Mouse (Mus musculus) embryonic facial prominence, embryonic 10.5 days (tissue): ENCODE measurements around the gene BC049352. TPM values are rescaled to one million over a fixed set of nuclear protein-coding genes. Genes with fewer than 3 reads are reported as not detected.

Experiments used
- DNase-seq: peaks from one replicate; pipeline ENCODE4 v3.0.0-alpha.2; 2017; ENCODE audit warnings: low spot score
- H3K27ac ChIP-seq: fragments of 300-500 bp; sonication (generic); replicated peaks from 2 replicates; pipeline ENCODE4 v1.5.1; 2016; ENCODE audit warnings: mild to moderate bottlenecking
- H3K27me3 ChIP-seq: fragments of 300-500 bp; sonication (generic); replicated peaks from 2 replicates; pipeline ENCODE4 v1.6.1; 2016; ENCODE audit warnings: low read depth, mild to moderate bottlenecking; ENCODE audit not compliant: poor library complexity, severe bottlenecking
- H3K36me3 ChIP-seq: fragments of 300-500 bp; sonication (generic); replicated peaks from 2 replicates; pipeline ENCODE4 v1.6.1; 2016; ENCODE audit warnings: mild to moderate bottlenecking, moderate library complexity
- H3K4me1 ChIP-seq: fragments of 300-500 bp; sonication (generic); 2 replicates; pipeline ENCODE4 v1.6.1; 2016
- H3K4me3 ChIP-seq: fragments of 300-500 bp; sonication (generic); 2 replicates; pipeline ENCODE4 v1.5.1; 2016; ENCODE audit warnings: mild to moderate bottlenecking, moderate library complexity
- H3K9me3 ChIP-seq: fragments of 300-500 bp; sonication (generic); 2 replicates; pipeline ENCODE4 v1.6.1; 2016; ENCODE audit warnings: mild to moderate bottlenecking
- WGBS: fragments of 180-500 bp; shearing (Covaris S2); methylation state at CpG from one replicate; pipeline ENCODE4 v1.1.7; 2016; 5-methylcytosine and 5-hydroxymethylcytosine counted together
- polyA plus RNA-seq: library from polyadenylated mRNA; unstranded; fragments of >200 nt; fragmentation: Nextera tagmentation; extraction: Ambion mirVana; gene quantifications from 2 replicates; pipeline ENCODE4 v1.2.1, GENCODE M21; 2016

The BC049352 gene
- polyA plus RNA-seq, 1 experiment from 2014 or later: not detected

DNA sequence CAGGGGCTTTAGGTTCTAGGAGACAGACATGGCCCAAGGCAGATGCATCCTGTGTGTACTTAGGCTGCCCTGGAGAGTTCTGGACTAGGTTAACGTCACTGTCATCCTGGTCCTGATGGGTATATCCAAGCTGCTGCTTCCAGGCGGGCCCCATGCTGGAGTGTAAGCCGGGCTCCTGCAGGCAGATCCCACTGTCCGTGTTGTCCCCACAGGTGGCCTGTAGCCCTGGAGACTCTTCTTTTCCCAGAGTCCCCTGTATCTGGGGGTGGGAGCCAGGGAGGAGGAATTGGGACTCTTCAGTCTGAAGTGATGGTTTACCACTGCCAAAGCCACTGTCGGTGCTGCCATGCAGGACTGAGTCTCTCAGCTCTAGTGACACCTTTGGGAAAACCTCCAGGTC, 74.2 kb downstream of the BC049352 start:
- Histone ChIP-seq H3K9me3 (no peaks in the 10 kb centered on the region), H3K4me1 (peaks cover 6% of the 10 kb centered on the region; the same call in 1 of the 2 replicates), H3K27ac (no peak overlapping the region), H3K36me3 (no peaks in the 10 kb centered on the region), H3K27me3 (no peaks in the 10 kb centered on the region), H3K4me3 (no peak overlapping the region)
- no peak for DNase-seq
- WGBS: 88% methylated on average over 5 of the region's 5 CpGs

DNA sequence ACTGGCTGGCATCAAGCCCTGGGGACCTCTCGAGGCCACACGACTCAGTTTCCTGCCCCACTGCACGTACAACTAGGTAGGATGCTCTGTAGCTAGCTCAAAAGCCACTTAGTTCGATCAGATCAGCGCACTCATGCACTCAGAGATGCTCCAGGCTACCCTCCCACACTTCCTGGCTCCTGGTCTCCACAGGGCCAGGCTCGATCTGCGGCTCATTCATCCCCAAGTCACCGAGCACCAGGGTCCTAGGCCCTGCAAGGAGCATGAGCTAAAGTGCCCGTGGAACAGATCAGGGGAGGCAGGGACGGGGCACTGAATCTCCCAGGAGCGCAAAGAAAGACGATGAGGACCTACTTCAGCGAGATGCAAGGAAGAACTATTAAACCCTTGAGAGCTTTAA, 77.3 kb downstream of the BC049352 start:
- Histone ChIP-seq H3K36me3 (no peaks in the 10 kb centered on the region), H3K4me3 (no peak overlapping the region), H3K4me1 (peaks cover 4% of the 10 kb centered on the region; the same call in 1 of the 2 replicates), H3K9me3 (no peaks in the 10 kb centered on the region), H3K27me3 (0 out of 2 replicates have a peak, but pooled peaks cover 3% of the 10 kb centered on the region), H3K27ac (no peak overlapping the region)
- no peak for DNase-seq
- WGBS: 81% methylated on average over 13 of the region's 13 CpGs

DNA sequence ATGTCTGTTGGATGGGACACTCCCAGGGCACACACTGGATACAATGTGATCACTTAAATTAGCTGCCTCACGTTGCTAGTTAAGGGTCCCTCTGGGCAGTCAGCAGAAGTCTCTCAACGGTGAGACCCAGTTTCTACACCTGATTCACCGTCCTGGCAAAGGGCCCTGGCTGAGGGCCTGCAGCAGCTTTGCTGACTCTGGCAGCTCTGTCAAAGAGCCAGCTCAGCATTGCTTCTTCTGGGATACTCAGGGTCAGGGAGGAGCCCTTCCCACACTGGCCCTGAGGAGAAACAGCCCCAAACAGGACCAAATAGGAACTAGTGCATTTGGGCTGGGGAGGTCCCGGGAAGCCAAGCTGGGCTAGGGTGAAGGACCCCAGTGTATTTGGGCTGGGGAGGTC, 79.7 kb downstream of the BC049352 start:
- no peak overlapping the region for H3K4me3 ChIP-seq
- 75% methylated on average over 4 of the region's 4 CpGs for WGBS

DNA sequence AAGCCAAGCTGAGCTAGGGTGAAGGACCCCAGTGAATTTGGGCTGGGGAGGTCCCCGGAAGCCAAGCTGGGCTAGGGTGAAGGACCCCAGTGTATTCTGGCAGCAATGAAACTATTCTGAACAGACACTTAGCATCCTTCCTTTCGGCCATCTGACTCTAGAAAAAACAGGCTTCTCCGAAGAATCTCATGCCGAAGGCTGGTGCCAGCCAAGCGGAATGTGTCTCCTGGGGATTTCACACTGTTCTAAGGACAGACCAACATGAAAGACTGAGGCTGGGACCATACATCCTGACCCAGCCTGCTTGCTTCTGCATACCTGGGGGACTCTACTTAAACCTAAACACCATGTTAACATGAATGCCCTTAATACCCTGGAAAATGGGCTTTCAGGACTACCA, 80.1 kb downstream of the BC049352 start:
- 74% methylated on average over 5 of the region's 5 CpGs for WGBS
- no peaks in the 10 kb centered on the region for H3K9me3 ChIP-seq
- no peak for DNase-seq
- peaks cover 18% of the 10 kb centered on the region for H3K27me3 ChIP-seq
- no peak overlapping the region for H3K27ac ChIP-seq
- no peak overlapping the region for H3K4me3 ChIP-seq
- no peaks in the 10 kb centered on the region for H3K4me1 ChIP-seq
- H3K36me3 ChIP-seq: no peaks in the 10 kb centered on the region

More for the DNA sequence above, 79.7 kb downstream of the BC049352 start:
- Histone ChIP-seq H3K9me3 (no peaks in the 10 kb centered on the region), H3K27me3 (peaks cover 14% of the 10 kb centered on the region), H3K4me1 (no peaks in the 10 kb centered on the region), H3K27ac (no peak overlapping the region), H3K36me3 (no peaks in the 10 kb centered on the region)
- no peak for DNase-seq

DNA sequence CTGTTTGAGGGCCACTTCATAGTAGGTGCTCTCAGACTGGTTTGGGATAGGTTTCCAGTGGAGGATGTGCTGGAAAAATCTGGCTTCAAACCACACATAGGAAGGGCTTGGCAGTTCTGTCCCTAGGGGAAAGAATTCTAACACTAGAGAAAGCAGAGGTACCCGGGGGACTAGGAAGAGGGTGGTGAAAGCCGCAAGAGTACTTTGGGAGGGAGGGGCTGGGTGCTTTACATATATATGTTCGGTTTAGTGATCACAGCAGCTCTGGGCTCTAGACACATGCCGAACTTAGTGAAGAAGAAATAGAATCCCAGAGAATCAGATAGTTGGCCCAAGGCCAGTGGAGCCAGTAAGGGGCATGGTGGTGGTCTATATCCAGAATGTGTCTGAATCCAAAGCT, 85.3 kb downstream of the BC049352 start:
- H3K27me3 ChIP-seq: peaks cover 67% of the 10 kb centered on the region
- no peaks in the 10 kb centered on the region for H3K36me3 ChIP-seq
- 91% methylated on average over 4 of the region's 4 CpGs for WGBS
- peaks cover 13% of the 10 kb centered on the region for H3K4me1 ChIP-seq
- no peak overlapping the region for H3K4me3 ChIP-seq
- H3K9me3 ChIP-seq: no peaks in the 10 kb centered on the region
- no peak overlapping the region for H3K27ac ChIP-seq
- no peak for DNase-seq

DNA sequence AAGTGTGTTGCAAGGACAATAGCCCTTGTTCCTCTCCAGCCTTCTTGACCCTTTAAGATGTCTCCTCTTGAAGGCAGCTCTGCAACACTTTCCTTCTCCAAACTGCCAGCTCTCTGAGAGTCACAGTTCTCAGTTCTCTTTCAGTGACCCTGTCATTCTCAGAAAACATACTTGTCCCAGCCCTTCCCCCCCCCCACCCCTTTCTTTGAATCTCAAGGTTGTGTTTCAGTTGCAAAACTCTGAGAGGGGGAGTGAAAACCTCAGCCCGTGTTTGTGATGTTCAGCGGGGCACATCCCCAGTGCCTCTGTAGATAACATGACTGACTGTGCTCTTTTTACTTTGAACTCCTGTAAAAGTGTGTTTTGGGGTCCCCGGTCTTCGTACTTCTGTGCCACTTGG, 86.3 kb downstream of the BC049352 start:
- H3K4me1 ChIP-seq: peaks cover 13% of the 10 kb centered on the region
- H3K27ac ChIP-seq: no peak overlapping the region
- WGBS: 66% methylated on average over 4 of the region's 4 CpGs
- no peak for DNase-seq
- H3K9me3 ChIP-seq: no peaks in the 10 kb centered on the region
- no peaks in the 10 kb centered on the region for H3K36me3 ChIP-seq
- peaks cover 74% of the 10 kb centered on the region for H3K27me3 ChIP-seq
- H3K4me3 ChIP-seq: peak overlapping the region; percentile 51; the same call in 1 of the 2 replicates

DNA sequence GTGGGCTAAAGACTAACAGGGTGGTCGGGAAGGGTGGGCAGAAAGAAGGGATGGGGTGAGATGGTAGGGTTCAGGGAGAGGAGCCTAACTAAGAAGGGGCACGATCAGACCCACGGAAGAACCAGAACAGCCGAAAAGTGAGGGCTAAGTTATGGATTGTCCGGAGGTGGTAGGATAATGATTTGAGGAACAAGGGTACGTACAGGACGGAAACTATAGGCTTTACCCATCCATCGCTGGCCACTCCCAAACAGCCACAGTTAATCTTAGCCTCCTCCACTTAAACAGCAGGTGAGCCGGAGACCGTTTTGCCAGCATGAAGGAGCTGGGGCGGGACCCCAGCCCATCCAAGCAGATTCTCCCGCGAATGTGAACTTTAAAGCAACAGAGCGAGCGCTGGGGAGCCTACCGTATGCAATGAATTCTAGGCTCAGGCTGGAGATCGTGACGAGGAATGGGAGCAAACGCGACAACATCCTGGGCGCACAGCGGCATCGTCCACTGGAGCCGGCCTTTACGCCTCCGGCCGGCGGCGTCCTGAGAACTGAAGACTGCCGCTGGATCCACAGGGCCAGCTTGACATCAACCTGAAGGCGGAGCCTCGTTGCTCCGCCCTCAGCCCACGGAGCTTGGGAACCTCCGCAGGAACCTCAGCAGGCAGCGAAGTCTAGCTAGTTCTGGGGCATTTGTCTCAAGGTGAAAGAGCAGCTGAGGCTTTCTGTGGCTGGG, 87.0 kb downstream of the BC049352 start, which contains the start of gene Il10ra:
TSS of gene Il10ra (minus strand) at position 553 of the 729 bp plus-strand sequence.
- Histone ChIP-seq H3K4me3 (peak within 1 kb of the TSS; percentile 51), H3K27ac (no peak within 1 kb of the TSS), H3K4me1 (peaks cover 13% of the 10 kb centered on the region), H3K9me3 (no peaks in the 10 kb centered on the region), H3K27me3 (peaks cover 74% of the 10 kb centered on the region), H3K36me3 (no peaks in the 10 kb centered on the region)
- WGBS: 6% methylated on average over 36 of the region's 36 CpGs
- peak; percentile 63 for DNase-seq

DNA sequence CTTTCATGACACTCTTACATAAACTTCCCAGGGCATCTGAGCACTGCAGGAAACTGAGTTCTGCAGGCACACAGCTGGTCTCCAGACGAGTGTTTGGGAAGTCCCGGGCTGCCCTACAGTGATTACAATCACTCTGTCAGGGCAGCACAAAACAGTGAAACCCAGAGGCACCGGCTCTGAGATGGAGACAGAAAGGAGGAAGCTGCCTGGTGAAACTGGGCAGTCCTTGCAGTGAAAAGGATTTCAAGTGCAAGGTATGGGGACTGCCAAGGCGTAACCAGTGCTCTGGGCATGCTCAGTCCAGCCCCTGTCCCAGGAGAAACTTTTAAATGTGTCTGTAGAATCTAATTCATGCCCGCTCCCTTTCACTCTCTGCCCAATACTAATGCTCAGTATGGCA, 90.4 kb downstream of the BC049352 start:
- no peaks in the 10 kb centered on the region for H3K36me3 ChIP-seq
- no peaks in the 10 kb centered on the region for H3K9me3 ChIP-seq
- no peak overlapping the region for H3K4me3 ChIP-seq
- no peak for DNase-seq
- H3K4me1 ChIP-seq: peaks cover 13% of the 10 kb centered on the region
- WGBS: 49% methylated on average over 5 of the region's 5 CpGs
- H3K27me3 ChIP-seq: peaks cover 56% of the 10 kb centered on the region
- H3K27ac ChIP-seq: no peak overlapping the region

DNA sequence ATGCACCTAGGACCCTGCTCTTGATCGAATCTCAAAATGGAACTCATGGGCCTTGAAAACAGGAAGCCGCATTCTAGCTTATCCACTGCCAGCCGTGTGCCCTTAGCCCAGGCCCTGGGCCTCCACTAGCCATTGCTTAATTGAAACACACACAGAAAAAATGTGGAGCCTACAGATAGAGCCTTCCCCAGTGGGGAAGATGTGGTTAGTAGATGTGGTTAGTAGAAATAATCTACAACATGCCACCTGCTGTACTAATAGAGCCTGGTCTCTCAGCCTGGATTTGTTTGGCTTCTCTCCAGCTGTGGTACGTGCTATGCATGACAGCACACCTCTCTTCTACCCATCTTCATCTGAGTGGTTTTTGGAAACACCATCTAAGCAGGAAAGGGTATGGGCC, 92.4 kb downstream of the BC049352 start:
- Histone ChIP-seq H3K4me1 (peaks cover 2% of the 10 kb centered on the region), H3K27ac (no peak overlapping the region), H3K27me3 (peaks cover 36% of the 10 kb centered on the region), H3K9me3 (no peaks in the 10 kb centered on the region), H3K4me3 (no peak overlapping the region), H3K36me3 (no peaks in the 10 kb centered on the region)
- WGBS: 88% methylated on average over 4 of the region's 4 CpGs
- DNase-seq: no peak

DNA sequence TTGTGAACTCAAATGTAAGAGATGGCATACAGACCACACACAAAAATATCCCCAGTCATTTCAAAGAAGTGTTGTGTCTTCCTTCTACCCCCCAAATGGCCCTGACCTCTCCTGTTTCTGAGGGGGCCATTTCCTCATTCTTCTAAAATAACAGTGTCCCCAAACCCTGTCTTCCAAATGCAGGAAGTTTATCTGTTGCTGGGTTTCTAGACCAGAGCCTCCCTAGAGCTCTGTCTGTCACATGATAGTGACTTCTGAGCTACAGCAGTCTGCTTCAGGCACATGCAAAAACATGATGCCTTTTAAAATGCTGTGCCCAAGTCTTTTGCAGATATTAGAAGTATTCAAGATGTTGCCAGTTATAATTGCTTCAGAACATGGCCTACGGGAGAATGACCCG, 92.8 kb downstream of the BC049352 start:
- no peak overlapping the region for H3K27ac ChIP-seq
- H3K9me3 ChIP-seq: no peaks in the 10 kb centered on the region
- no peaks in the 10 kb centered on the region for H3K36me3 ChIP-seq
- H3K4me1 ChIP-seq: no peaks in the 10 kb centered on the region
- DNase-seq: no peak
- H3K27me3 ChIP-seq: peaks cover 31% of the 10 kb centered on the region
- 91% methylated on average over 2 of the region's 2 CpGs for WGBS
- H3K4me3 ChIP-seq: no peak overlapping the region

DNA sequence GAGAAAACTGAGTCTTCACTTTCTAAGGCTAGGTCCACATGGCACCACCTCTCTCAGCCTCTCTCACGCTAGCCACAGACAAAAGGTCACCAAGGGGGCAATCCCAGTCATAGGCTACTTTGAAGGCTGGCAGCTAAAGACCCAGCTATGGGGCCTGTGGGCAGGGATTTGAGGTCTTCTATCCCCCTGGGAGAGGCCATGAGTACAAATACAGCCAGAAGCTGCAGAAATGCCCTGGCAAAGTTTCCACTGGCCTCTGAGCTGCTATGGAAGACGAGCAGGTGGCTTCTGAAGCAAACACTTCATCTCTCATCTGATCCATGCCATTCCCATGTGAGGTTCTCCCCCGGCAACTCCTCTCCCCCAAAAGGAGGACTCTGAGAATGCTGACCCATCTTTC, 98.3 kb downstream of the BC049352 start:
- DNase-seq: no peak
- Histone ChIP-seq H3K4me1 (no peaks in the 10 kb centered on the region), H3K9me3 (no peaks in the 10 kb centered on the region), H3K27ac (no peak overlapping the region), H3K36me3 (no peaks in the 10 kb centered on the region), H3K27me3 (no peaks in the 10 kb centered on the region), H3K4me3 (no peak overlapping the region)
- WGBS: 75% methylated on average over 3 of the region's 3 CpGs

DNA sequence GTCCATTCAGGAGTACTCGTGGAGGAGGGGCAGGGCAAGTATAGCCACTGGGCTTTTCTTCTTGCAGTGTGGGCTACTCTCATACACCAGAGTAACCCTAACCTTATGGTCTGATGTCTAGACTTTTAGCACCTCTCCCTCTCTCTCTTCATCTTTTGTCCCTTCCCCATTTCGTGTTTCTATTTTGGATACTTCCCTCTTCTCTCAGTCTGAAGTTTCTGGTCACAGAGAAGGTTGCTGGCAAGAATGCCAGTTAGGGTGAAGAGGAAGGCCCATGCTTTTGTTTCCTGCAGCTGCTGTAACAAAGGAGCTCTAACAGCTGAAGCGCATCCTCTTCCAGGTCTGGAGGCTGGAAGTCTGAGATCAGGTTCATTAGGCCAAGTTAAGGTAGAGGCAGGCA, 99.1 kb downstream of the BC049352 start:
- 81% methylated on average over 3 of the region's 3 CpGs for WGBS
- Histone ChIP-seq H3K4me3 (no peak overlapping the region), H3K36me3 (no peaks in the 10 kb centered on the region), H3K27ac (no peak overlapping the region), H3K27me3 (no peaks in the 10 kb centered on the region), H3K9me3 (no peaks in the 10 kb centered on the region), H3K4me1 (no peaks in the 10 kb centered on the region)
- DNase-seq: no peak

DNA sequence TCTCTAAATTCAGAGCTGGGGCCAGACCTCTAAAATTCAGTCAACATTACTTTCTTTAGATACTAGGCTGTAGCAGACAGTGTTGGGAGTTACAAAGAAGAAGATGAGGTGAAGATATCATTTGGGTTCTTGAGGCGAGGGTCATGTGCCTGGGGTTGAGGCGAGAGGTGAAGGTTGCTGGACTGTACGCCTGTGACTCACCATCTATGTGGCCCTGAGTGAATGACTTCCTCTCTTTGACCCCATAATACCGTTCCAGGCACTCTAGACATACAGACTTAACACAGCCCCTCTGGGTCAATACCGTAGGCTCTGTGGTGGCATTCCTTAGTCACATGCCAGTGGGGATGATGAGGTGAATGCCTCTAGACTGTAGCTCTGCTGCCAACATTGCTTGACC, 100.7 kb downstream of the BC049352 start:
- Histone ChIP-seq H3K36me3 (no peaks in the 10 kb centered on the region), H3K4me1 (no peaks in the 10 kb centered on the region), H3K9me3 (no peaks in the 10 kb centered on the region), H3K4me3 (no peak overlapping the region), H3K27me3 (no peaks in the 10 kb centered on the region), H3K27ac (no peak overlapping the region)
- 84% methylated on average over 5 of the region's 5 CpGs for WGBS
- DNase-seq: no peak
